Mouse (Mus musculus): ENCODE results near the gene Olfr486.
"Not testable (repeated sequence)": the region's sequence is repeated elsewhere in the genome, so short reads cannot be mapped to it uniquely, and the experiment has no call there.

DNA sequence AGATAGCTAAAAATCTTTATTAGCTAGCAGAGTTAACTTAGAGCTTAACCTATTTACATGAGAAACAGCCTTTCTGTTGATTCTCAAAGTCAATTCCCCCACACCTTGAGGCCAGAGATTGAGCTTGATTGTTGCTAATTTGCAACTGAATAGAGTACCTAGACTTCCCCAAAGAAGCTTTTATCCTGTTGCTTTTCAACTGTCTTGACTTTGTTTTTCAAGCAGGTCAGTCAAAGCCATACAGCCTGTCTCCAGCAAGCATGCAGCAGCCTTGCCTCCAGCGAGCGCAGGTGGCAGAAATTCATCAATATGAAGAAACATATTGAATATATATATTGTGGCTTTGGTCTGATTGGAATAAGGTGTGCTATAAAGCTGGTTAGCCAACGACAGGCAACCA, 23.8 kb upstream of the Olfr486 start:
- not testable (repeated sequence) for TF ChIP-seq POLR2A (IDR thresholded peaks at IDR 0.05; ENCODE audit: borderline replicate concordance, low read depth, low read length); CTCF (IDR thresholded peaks at IDR 0.05; ENCODE audit: low read depth, low read length)
